Mouse (Mus musculus) limb, embryonic 15.5 days (tissue): Measurements from ENCODE around the gene Plcl1. TPM values are rescaled to one million over a fixed set of nuclear protein-coding genes. Genes with fewer than 3 reads are reported as not detected.

ENCODE experiments used
- ATAC-seq: fragments of 200-750 bp; cut with Nextera tagmentation; 2 replicates; pipeline ENCODE4 v1.8.0; 2017; ENCODE audit warnings: low read depth, moderate TSS enrichment; ENCODE audit not compliant: insufficient number of reproducible peaks, low FRiP score, low TSS enrichment
- H3K27ac ChIP-seq: fragments of 300-500 bp; sonication (generic); 2 replicates; pipeline ENCODE4 v1.5.1; 2015; ENCODE audit warnings: moderate library complexity, mild to moderate bottlenecking, inconsistent platforms
- H3K27me3 ChIP-seq: fragments of 300-500 bp; sonication (generic); 2 replicates; pipeline ENCODE4 v1.6.1; 2015; ENCODE audit warnings: inconsistent platforms
- H3K36me3 ChIP-seq: fragments of 300-500 bp; sonication (generic); 2 replicates; pipeline ENCODE4 v1.6.1; 2015; ENCODE audit warnings: inconsistent platforms
- H3K4me1 ChIP-seq: fragments of 300-500 bp; sonication (generic); 2 replicates; pipeline ENCODE4 v1.6.1; 2015; ENCODE audit warnings: inconsistent platforms
- H3K4me2 ChIP-seq: fragments of 300-500 bp; sonication (generic); 2 replicates; pipeline ENCODE4 v1.6.1; 2015; ENCODE audit warnings: mild to moderate bottlenecking, inconsistent platforms
- H3K4me3 ChIP-seq: fragments of 300-500 bp; sonication (generic); 2 replicates; pipeline ENCODE4 v1.5.1; 2015; ENCODE audit warnings: mild to moderate bottlenecking, inconsistent platforms
- H3K9ac ChIP-seq: fragments of 300-500 bp; sonication (generic); 2 replicates; pipeline ENCODE4 v1.6.1; 2015; ENCODE audit warnings: inconsistent platforms
- H3K9me3 ChIP-seq: fragments of 300-500 bp; sonication (generic); 2 replicates; pipeline ENCODE4 v1.6.1; 2016; ENCODE audit warnings: inconsistent platforms
- WGBS: fragments of 180-500 bp; shearing (Covaris S2); methylation state at CpG from one replicate; pipeline ENCODE4 v1.1.7; 2015; 5-methylcytosine and 5-hydroxymethylcytosine counted together
- polyA plus RNA-seq: library from polyadenylated mRNA; unstranded; fragments of >200 nt; fragmentation: Nextera tagmentation; extraction: Ambion mirVana; gene quantifications from 2 replicates; pipeline ENCODE4 v1.2.1, GENCODE M21; 2015

Plcl1 gene
- polyA plus RNA-seq, 1 experiment from 2014 or later: 2.4 TPM

- WGBS: 74% methylated on average over 4 of the region's 4 CpGs
- H3K9me3 ChIP-seq: no peaks in the 10 kb centered on the region
- no peaks in the 10 kb centered on the region for H3K27me3 ChIP-seq
- H3K27ac ChIP-seq: no peak overlapping the region
- H3K4me3 ChIP-seq: no peak overlapping the region
- ATAC-seq: no peak
- no peak overlapping the region for H3K9ac ChIP-seq
- H3K4me2 ChIP-seq: no peak overlapping the region
- no peaks in the 10 kb centered on the region for H3K36me3 ChIP-seq
- H3K4me1 ChIP-seq: no peaks in the 10 kb centered on the region
These were observed 227.6 kb downstream of the Plcl1 start for GRCm38 (mm10) chr1:55633326-55633725.

- 67% methylated on average over 8 of the region's 8 CpGs for WGBS
- H3K9ac ChIP-seq: no peak overlapping the region
- no peak for ATAC-seq
- no peaks in the 10 kb centered on the region for H3K36me3 ChIP-seq
- no peaks in the 10 kb centered on the region for H3K4me1 ChIP-seq
- no peaks in the 10 kb centered on the region for H3K9me3 ChIP-seq
- H3K4me3 ChIP-seq: no peak overlapping the region
- no peak overlapping the region for H3K27ac ChIP-seq
- no peak overlapping the region for H3K4me2 ChIP-seq
- no peaks in the 10 kb centered on the region for H3K27me3 ChIP-seq
These were observed 253.9 kb downstream of the Plcl1 start for GRCm38 (mm10) chr1:55659518-55660210.

- ATAC-seq: no peak
- no peaks in the 10 kb centered on the region for H3K27me3 ChIP-seq
These were observed 255.7 kb downstream of the Plcl1 start for GRCm38 (mm10) chr1:55661381-55661780.

GRCm38 (mm10) chr1:55665137-55665827 lies 259.6 kb downstream of the Plcl1 start:
- no peak for ATAC-seq
- Histone ChIP-seq H3K9me3 (no peaks in the 10 kb centered on the region), H3K36me3 (no peaks in the 10 kb centered on the region), H3K4me3 (no peak overlapping the region), H3K9ac (no peak overlapping the region), H3K4me2 (no peak overlapping the region), H3K27me3 (no peaks in the 10 kb centered on the region), H3K4me1 (peaks cover 4% of the 10 kb centered on the region; the same call in 1 of the 2 replicates), H3K27ac (no peak overlapping the region)
- 59% methylated on average over 10 of the region's 10 CpGs for WGBS

More at GRCm38 (mm10) chr1:55661381-55661780, 255.7 kb downstream of the Plcl1 start:
- Histone ChIP-seq H3K4me1 (peaks cover 3% of the 10 kb centered on the region; the same call in 1 of the 2 replicates), H3K4me2 (no peak overlapping the region), H3K9me3 (no peaks in the 10 kb centered on the region), H3K36me3 (no peaks in the 10 kb centered on the region), H3K27ac (no peak overlapping the region), H3K9ac (no peak overlapping the region), H3K4me3 (no peak overlapping the region)
- 55% methylated on average over 2 of the region's 2 CpGs for WGBS

GRCm38 (mm10) chr1:55665828-55666673 lies 260.3 kb downstream of the Plcl1 start:
- Histone ChIP-seq H3K9me3 (no peaks in the 10 kb centered on the region), H3K36me3 (no peaks in the 10 kb centered on the region), H3K9ac (no peak overlapping the region), H3K4me1 (peaks cover 4% of the 10 kb centered on the region; the same call in 1 of the 2 replicates), H3K27ac (no peak overlapping the region), H3K4me2 (no peak overlapping the region), H3K27me3 (no peaks in the 10 kb centered on the region), H3K4me3 (no peak overlapping the region)
- 42% methylated on average over 11 of the region's 11 CpGs for WGBS
- ATAC-seq: peak; percentile 52; the same call in 1 of the 2 replicates

- no peak overlapping the region for H3K27ac ChIP-seq
- WGBS: 73% methylated on average over 5 of the region's 5 CpGs
- no peak for ATAC-seq
- H3K9me3 ChIP-seq: no peaks in the 10 kb centered on the region
- H3K4me2 ChIP-seq: no peak overlapping the region
- no peaks in the 10 kb centered on the region for H3K27me3 ChIP-seq
- H3K9ac ChIP-seq: no peak overlapping the region
- H3K4me3 ChIP-seq: no peak overlapping the region
- peaks cover 4% of the 10 kb centered on the region; the same call in 1 of the 2 replicates for H3K4me1 ChIP-seq
- no peaks in the 10 kb centered on the region for H3K36me3 ChIP-seq
These were observed 261.1 kb downstream of the Plcl1 start for GRCm38 (mm10) chr1:55666798-55667197.

- WGBS: 44% methylated on average over 4 of the region's 4 CpGs
- no peak overlapping the region for H3K9ac ChIP-seq
- H3K27ac ChIP-seq: no peak overlapping the region
- no peaks in the 10 kb centered on the region for H3K9me3 ChIP-seq
- no peak overlapping the region for H3K4me2 ChIP-seq
- H3K4me3 ChIP-seq: no peak overlapping the region
- H3K36me3 ChIP-seq: no peaks in the 10 kb centered on the region
- H3K4me1 ChIP-seq: peaks cover 4% of the 10 kb centered on the region; the same call in 1 of the 2 replicates
- H3K27me3 ChIP-seq: no peaks in the 10 kb centered on the region
- ATAC-seq: no peak
These were observed 263.0 kb downstream of the Plcl1 start for GRCm38 (mm10) chr1:55668622-55669237.

GRCm38 (mm10) chr1:55682676-55683075 lies 277.0 kb downstream of the Plcl1 start:
- no peak for ATAC-seq

GRCm38 (mm10) chr1:55686261-55686660 lies 280.5 kb downstream of the Plcl1 start:
- no peak overlapping the region for H3K4me2 ChIP-seq
- no peak for ATAC-seq
- H3K36me3 ChIP-seq: no peaks in the 10 kb centered on the region
- WGBS: 82% methylated on average over 5 of the region's 5 CpGs
- H3K9me3 ChIP-seq: no peaks in the 10 kb centered on the region
- no peaks in the 10 kb centered on the region for H3K27me3 ChIP-seq
- no peaks in the 10 kb centered on the region for H3K4me1 ChIP-seq
- H3K9ac ChIP-seq: no peak overlapping the region
- H3K4me3 ChIP-seq: no peak overlapping the region
- no peak overlapping the region for H3K27ac ChIP-seq

More at GRCm38 (mm10) chr1:55682676-55683075, 277.0 kb downstream of the Plcl1 start:
- H3K27me3 ChIP-seq: no peaks in the 10 kb centered on the region
- no peaks in the 10 kb centered on the region for H3K9me3 ChIP-seq
- H3K4me1 ChIP-seq: no peaks in the 10 kb centered on the region
- 87% methylated on average over 3 of the region's 3 CpGs for WGBS
- no peaks in the 10 kb centered on the region for H3K36me3 ChIP-seq
- no peak overlapping the region for H3K27ac ChIP-seq
- H3K4me2 ChIP-seq: no peak overlapping the region
- no peak overlapping the region for H3K4me3 ChIP-seq
- H3K9ac ChIP-seq: no peak overlapping the region

GRCm38 (mm10) chr1:55693636-55694220 lies 288.0 kb downstream of the Plcl1 start:
- Histone ChIP-seq H3K27ac (no peak overlapping the region), H3K36me3 (no peaks in the 10 kb centered on the region), H3K27me3 (no peaks in the 10 kb centered on the region), H3K9ac (no peak overlapping the region), H3K9me3 (no peaks in the 10 kb centered on the region), H3K4me1 (no peaks in the 10 kb centered on the region), H3K4me3 (no peak overlapping the region), H3K4me2 (no peak overlapping the region)
- no peak for ATAC-seq
- WGBS: 77% methylated on average over 10 of the region's 10 CpGs

GRCm38 (mm10) chr1:55696206-55696605 lies 290.5 kb downstream of the Plcl1 start:
- H3K27ac ChIP-seq: no peak overlapping the region
- WGBS: 75% methylated on average over 5 of the region's 5 CpGs
- H3K4me1 ChIP-seq: no peaks in the 10 kb centered on the region
- no peak overlapping the region for H3K4me3 ChIP-seq
- no peak for ATAC-seq
- H3K4me2 ChIP-seq: no peak overlapping the region
- H3K9me3 ChIP-seq: no peaks in the 10 kb centered on the region
- no peak overlapping the region for H3K9ac ChIP-seq
- no peaks in the 10 kb centered on the region for H3K27me3 ChIP-seq
- H3K36me3 ChIP-seq: no peaks in the 10 kb centered on the region
